Mouse (Mus musculus): ENCODE data around the gene Apof.

- no peak for TF ChIP-seq POLR2A (IDR thresholded peaks at IDR 0.05; ENCODE audit: borderline replicate concordance, extremely low read depth, low read depth, low read length)
- no peak for TF ChIP-seq CTCF (IDR thresholded peaks at IDR 0.05; ENCODE audit: insufficient read depth, low read length)
Observed at GRCm38 (mm10) chr10:128239140-128239539, 29.3 kb upstream of the Apof start.

Measured in lung, adult 2 months (tissue).